Mouse (Mus musculus) myocyte (in vitro differentiated cells): ENCODE measurements at regions not wholly inside any gene's neighbourhood (a gene's known extent, or its start where the extent isn't known, plus 50 kb on each side); places are given as distances from the start of the nearest gene placed in this dataset.

ENCODE experiments used
- H3K27me3 ChIP-seq: one replicate; pipeline ENCODE4 v1.6.1; 2011; ENCODE audit not compliant: control insufficient read depth, insufficient read depth, insufficient read length
- H3K36me3 ChIP-seq: one replicate; pipeline ENCODE4 v1.6.1; 2011; ENCODE audit not compliant: control insufficient read depth, insufficient read depth
- H3K4me2 ChIP-seq: one replicate; pipeline ENCODE4 v1.6.1; 2011; ENCODE audit warnings: low read depth, control low read depth
- H3K4me3 ChIP-seq: one replicate; pipeline ENCODE4 v1.5.1; 2011; ENCODE audit warnings: mild to moderate bottlenecking, control low read depth, moderate library complexity
- H3K79me2 ChIP-seq: one replicate; pipeline ENCODE4 v1.6.1; 2011; ENCODE audit not compliant: control insufficient read depth, insufficient read depth
- H3ac ChIP-seq: one replicate; pipeline ENCODE4 v1.6.1; 2011; ENCODE audit not compliant: control insufficient read depth, insufficient read length
- CEBPB ChIP-seq: IDR thresholded peaks from 2 replicates; pipeline ENCODE4 v1.6.1; 2011; ENCODE audit warnings: mild to moderate bottlenecking, moderate library complexity; ENCODE audit not compliant: poor library complexity, insufficient read depth, severe bottlenecking
- E2F4 ChIP-seq: IDR thresholded peaks from one replicate; pipeline ENCODE4 v1.6.1; 2011; ENCODE audit warnings: mild to moderate bottlenecking, control low read depth, moderate library complexity; ENCODE audit not compliant: insufficient read depth
- MAX ChIP-seq: IDR thresholded peaks from one replicate; pipeline ENCODE4 v1.6.1; 2011; ENCODE audit warnings: low read depth, mild to moderate bottlenecking, control low read depth
- MYOD1 ChIP-seq, 3 experiments: IDR thresholded peaks; one replicate each; pipeline ENCODE4 v1.6.1; 2011; ENCODE audit warnings: control low read depth in 2 of 3, low read depth in 2 of 3, mild to moderate bottlenecking in 2 of 3, moderate library complexity in 1 of 3; ENCODE audit not compliant: insufficient read length in 2 of 3, control insufficient read depth in 1 of 3
- MYOG ChIP-seq, 3 experiments: IDR thresholded peaks; one replicate each; pipeline ENCODE4 v1.6.1; 2011; ENCODE audit warnings: control low read depth in 2 of 3, low read depth in 2 of 3, mild to moderate bottlenecking in 2 of 3; ENCODE audit not compliant: insufficient read length in 2 of 3, control insufficient read depth in 1 of 3, insufficient read depth in 1 of 3
- POLR2A ChIP-seq: IDR thresholded peaks from one replicate; pipeline ENCODE4 v1.6.1; 2011; ENCODE audit warnings: low read depth, mild to moderate bottlenecking, control low read depth, moderate library complexity; ENCODE audit not compliant: insufficient read length
- POLR2AphosphoS2 ChIP-seq: IDR thresholded peaks from one replicate; pipeline ENCODE4 v1.6.1; 2011; ENCODE audit warnings: low read depth, control low read depth; ENCODE audit not compliant: insufficient read length
- REST ChIP-seq: IDR thresholded peaks from one replicate; pipeline ENCODE4 v1.6.1; 2011; ENCODE audit warnings: mild to moderate bottlenecking, control low read depth, moderate library complexity; ENCODE audit not compliant: insufficient read depth, insufficient read length
- SRF ChIP-seq: IDR thresholded peaks from one replicate; pipeline ENCODE4 v1.6.1; 2011; ENCODE audit warnings: low read depth; ENCODE audit not compliant: control insufficient read depth, insufficient read length
- TCF12 ChIP-seq: IDR thresholded peaks from one replicate; pipeline ENCODE4 v1.6.1; 2011; ENCODE audit warnings: mild to moderate bottlenecking, control low read depth; ENCODE audit not compliant: poor library complexity, insufficient read depth, severe bottlenecking
- TCF3 ChIP-seq: IDR thresholded peaks from one replicate; pipeline ENCODE4 v1.6.1; 2011; ENCODE audit warnings: low read depth, control low read depth; ENCODE audit not compliant: insufficient read length
- USF1 ChIP-seq: IDR thresholded peaks from one replicate; pipeline ENCODE4 v1.6.1; 2011; ENCODE audit warnings: low read depth, mild to moderate bottlenecking, control low read depth, moderate library complexity

DNA sequence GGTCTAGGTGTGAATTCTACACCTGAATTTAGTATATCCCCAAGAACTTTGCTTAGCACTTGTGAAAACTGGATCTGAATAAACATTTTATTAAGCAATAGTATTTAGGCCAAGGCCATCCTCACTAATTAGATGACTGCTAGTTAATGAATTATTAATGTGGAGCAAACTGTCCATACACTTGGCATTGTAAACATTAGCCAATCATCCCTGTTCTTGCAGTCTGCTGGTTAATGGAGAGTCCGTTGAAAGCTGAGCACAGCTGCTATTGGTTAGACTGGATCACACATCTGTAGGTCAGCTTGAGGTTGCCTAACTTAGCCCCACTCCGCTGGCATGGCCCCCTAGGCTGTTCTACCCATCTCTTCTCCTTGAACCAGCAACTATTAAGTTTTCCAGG lies 826.2 kb upstream of the 4930452B06Rik start:
- Histone ChIP-seq H3ac (no peak overlapping the region), H3K79me2 (no peaks in the 10 kb centered on the region), H3K4me3 (no peak overlapping the region), H3K27me3 (no peaks in the 10 kb centered on the region), H3K36me3 (no peaks in the 10 kb centered on the region), H3K4me2 (no peak overlapping the region)
- TF ChIP-seq REST = no peak
- no peak for TF ChIP-seq CEBPB
- TF ChIP-seq MAX = no peak
- TF ChIP-seq USF1 = no peak
- no peak for TF ChIP-seq TCF12
- no peak for TF ChIP-seq POLR2AphosphoS2
- TF ChIP-seq MYOG (IDR thresholded peaks at IDR 0.05; ENCODE audit: control insufficient read depth in 1 of 3, insufficient read depth in 1 of 3, insufficient read length in 2 of 3, low read depth in 2 of 3) = no peak
- TF ChIP-seq SRF = no peak
- no peak for TF ChIP-seq E2F4

DNA sequence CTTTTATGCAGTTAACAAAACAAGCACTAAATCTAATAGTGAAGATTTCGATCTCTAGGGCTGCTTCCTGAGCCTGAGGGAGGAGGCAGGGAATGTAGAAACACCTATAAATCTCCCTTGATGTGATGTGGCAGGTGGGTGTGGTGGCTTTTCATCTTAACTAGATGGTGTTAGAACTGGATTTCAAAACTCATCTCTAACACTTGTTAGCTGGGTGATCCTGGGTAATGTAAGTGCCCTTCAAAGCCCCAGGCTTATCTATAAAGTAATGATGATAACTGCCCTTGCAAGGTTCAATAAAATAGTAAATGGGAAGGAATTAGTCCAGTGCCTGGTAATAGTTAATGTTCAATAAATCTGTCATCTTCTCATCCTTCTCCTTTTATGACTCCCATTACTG lies 822.5 kb upstream of the 4930452B06Rik start:
- H3K4me2 ChIP-seq = no peak overlapping the region
- no peak overlapping the region for H3ac ChIP-seq
- no peaks in the 10 kb centered on the region for H3K79me2 ChIP-seq
- H3K36me3 ChIP-seq = no peaks in the 10 kb centered on the region
- TF ChIP-seq MYOD1 (IDR thresholded peaks at IDR 0.05; ENCODE audit: control insufficient read depth in 1 of 3, insufficient read length in 2 of 3, low read depth in 2 of 3) (no peak), TCF12 (no peak), SRF (no peak), POLR2AphosphoS2 (no peak), TCF3 (no peak), USF1 (no peak), REST (no peak), POLR2A (no peak), MYOG (IDR thresholded peaks at IDR 0.05; ENCODE audit: control insufficient read depth in 1 of 3, insufficient read depth in 1 of 3, insufficient read length in 2 of 3, low read depth in 2 of 3) (no peak), CEBPB (no peak), E2F4 (no peak), MAX (no peak)
- no peaks in the 10 kb centered on the region for H3K27me3 ChIP-seq
- H3K4me3 ChIP-seq = no peak overlapping the region

DNA sequence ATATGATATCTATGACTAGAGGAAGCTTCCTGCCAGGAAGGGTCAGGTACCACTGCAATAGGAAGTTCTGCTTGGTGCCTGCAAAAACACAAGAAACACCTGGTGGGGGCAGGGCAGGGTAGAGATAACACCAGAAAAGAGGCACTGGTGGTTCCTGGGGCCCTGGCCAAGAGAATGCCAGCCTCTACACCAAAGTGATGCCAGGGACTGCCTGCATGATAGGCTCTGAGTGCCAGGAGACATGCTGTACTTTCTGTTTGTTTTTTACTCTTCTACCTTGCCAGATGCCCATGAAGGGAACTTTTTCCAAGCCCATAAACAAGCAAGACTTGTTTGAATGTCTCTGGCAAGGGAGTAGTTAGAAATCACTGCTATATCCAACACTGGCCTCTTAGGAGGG lies 812.9 kb upstream of the 4930452B06Rik start:
- no peak overlapping the region for H3K4me2 ChIP-seq
- H3K27me3 ChIP-seq = no peaks in the 10 kb centered on the region
- H3ac ChIP-seq = no peak overlapping the region
- no peaks in the 10 kb centered on the region for H3K36me3 ChIP-seq
- H3K4me3 ChIP-seq = no peak overlapping the region
- TF ChIP-seq USF1 (no peak), MAX (no peak), POLR2A (no peak), REST (no peak), E2F4 (no peak), TCF3 (no peak), MYOG (IDR thresholded peaks at IDR 0.05; ENCODE audit: control insufficient read depth in 1 of 3, insufficient read depth in 1 of 3, insufficient read length in 2 of 3, low read depth in 2 of 3) (no peak), MYOD1 (IDR thresholded peaks at IDR 0.05; ENCODE audit: control insufficient read depth in 1 of 3, insufficient read length in 2 of 3, low read depth in 2 of 3) (no peak)
- H3K79me2 ChIP-seq = no peaks in the 10 kb centered on the region

DNA sequence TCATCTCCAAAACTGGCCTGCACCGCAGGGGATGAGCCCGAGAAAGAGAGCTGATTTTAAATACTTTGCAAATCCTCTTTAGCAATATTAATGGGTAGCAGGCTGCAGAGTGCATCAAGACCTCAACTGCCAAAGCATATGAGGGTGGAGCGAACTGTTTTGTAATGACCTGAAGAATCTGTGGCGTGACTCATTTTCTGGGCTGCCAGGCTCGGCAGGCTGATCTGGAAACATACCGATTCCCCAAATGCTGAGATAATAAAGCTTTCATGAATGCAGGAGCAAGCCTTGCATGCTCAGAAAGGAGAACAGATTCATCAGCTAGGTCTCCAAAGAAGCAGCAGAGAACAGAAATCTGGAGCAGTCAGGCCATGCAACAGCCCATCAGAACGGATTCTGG lies 809.1 kb upstream of the 4930452B06Rik start:
- no peaks in the 10 kb centered on the region for H3K27me3 ChIP-seq
- H3K4me3 ChIP-seq = no peak overlapping the region
- no peak overlapping the region for H3K4me2 ChIP-seq
- H3K79me2 ChIP-seq = no peaks in the 10 kb centered on the region
- H3K36me3 ChIP-seq = no peaks in the 10 kb centered on the region
- H3ac ChIP-seq = no peak overlapping the region
- TF ChIP-seq MAX (no peak), REST (no peak), TCF12 (no peak), E2F4 (no peak), POLR2AphosphoS2 (no peak), MYOG (IDR thresholded peaks at IDR 0.05; ENCODE audit: control insufficient read depth in 1 of 3, insufficient read depth in 1 of 3, insufficient read length in 2 of 3, low read depth in 2 of 3) (no peak), SRF (no peak), CEBPB (no peak), TCF3 (no peak), MYOD1 (IDR thresholded peaks at IDR 0.05; ENCODE audit: control insufficient read depth in 1 of 3, insufficient read length in 2 of 3, low read depth in 2 of 3) (no peak), USF1 (no peak), POLR2A (no peak)

DNA sequence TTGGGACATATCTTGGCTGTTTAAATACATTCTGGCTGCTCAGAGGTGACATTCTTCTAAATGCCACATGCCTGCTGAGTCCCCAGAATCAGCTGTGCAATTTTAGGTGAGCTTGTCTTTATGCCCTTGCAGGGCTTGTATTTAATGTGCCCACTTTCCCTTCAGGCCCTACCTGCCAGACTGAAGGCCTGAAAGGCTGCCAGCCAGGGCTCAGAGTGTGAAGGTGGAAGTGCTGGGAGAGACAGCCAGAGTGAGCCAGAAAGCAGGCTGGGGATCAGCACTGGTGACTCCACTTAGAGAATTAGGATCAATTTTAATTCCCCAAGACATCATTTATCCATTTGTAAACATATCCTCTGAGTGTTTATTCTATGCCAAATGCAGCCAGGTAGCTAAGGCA lies 803.6 kb upstream of the 4930452B06Rik start:
- no peak overlapping the region for H3ac ChIP-seq
- no peaks in the 10 kb centered on the region for H3K79me2 ChIP-seq
- TF ChIP-seq POLR2AphosphoS2 (no peak), MYOD1 (IDR thresholded peaks at IDR 0.05; ENCODE audit: control insufficient read depth in 1 of 3, insufficient read length in 2 of 3, low read depth in 2 of 3) (no peak), CEBPB (no peak), MYOG (IDR thresholded peaks at IDR 0.05; ENCODE audit: control insufficient read depth in 1 of 3, insufficient read depth in 1 of 3, insufficient read length in 2 of 3, low read depth in 2 of 3) (no peak), E2F4 (no peak), TCF12 (no peak), TCF3 (no peak), SRF (no peak), MAX (no peak), POLR2A (no peak), USF1 (no peak), REST (no peak)
- H3K27me3 ChIP-seq = no peaks in the 10 kb centered on the region
- H3K36me3 ChIP-seq = no peaks in the 10 kb centered on the region
- no peak overlapping the region for H3K4me3 ChIP-seq
- no peak overlapping the region for H3K4me2 ChIP-seq
